Mouse (Mus musculus): Measurements from ENCODE around the gene Pgs1. TPM values are rescaled to one million over a fixed set of nuclear protein-coding genes. Genes with fewer than 3 reads are reported as not detected.

Gene Pgs1
- polyA plus RNA-seq, 1 experiment from 2014 or later = 38.9 TPM

DNA sequence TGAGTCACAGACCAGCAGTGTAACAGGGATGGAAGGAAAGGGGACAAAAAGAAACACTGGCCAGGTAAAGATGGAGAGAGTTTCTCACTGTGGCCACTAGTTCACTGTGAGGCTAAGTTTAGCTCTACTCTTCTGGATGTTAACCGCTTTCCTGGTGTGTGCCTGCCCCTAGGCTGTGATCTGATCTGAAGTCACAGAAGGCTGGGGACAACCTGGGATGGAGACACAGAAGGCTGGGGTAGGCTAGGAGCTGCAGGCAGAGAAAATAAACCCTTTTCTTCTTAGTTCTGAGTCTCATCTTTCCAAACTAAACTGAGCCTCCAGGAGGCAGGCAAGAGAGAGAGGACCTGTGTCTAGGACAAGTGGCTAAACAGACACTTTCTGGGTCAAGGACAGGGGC is 21.8 kb upstream of the Pgs1 start:
- H3K9ac ChIP-seq = peak overlapping the region; percentile 36; the same call in 1 of the 2 replicates
- H3K27ac ChIP-seq = peak overlapping the region; percentile 96
- 0 out of 2 replicates have a peak overlapping the region, but pooled peaks have one; percentile 38 for H3K4me3 ChIP-seq (replicated peaks)
- H3K4me2 ChIP-seq = peak overlapping the region; percentile 72
- no peak for ATAC-seq (replicated peaks; ENCODE audit: low FRiP score)
- peaks cover 16% of the 10 kb centered on the region for H3K27me3 ChIP-seq
- H3K36me3 ChIP-seq = peaks cover 9% of the 10 kb centered on the region
- peaks cover 86% of the 10 kb centered on the region for H3K4me1 ChIP-seq
- no peaks in the 10 kb centered on the region for H3K9me3 ChIP-seq (replicated peaks)
- WGBS = 12% methylated on average over 1 of the region's 1 CpGs

DNA sequence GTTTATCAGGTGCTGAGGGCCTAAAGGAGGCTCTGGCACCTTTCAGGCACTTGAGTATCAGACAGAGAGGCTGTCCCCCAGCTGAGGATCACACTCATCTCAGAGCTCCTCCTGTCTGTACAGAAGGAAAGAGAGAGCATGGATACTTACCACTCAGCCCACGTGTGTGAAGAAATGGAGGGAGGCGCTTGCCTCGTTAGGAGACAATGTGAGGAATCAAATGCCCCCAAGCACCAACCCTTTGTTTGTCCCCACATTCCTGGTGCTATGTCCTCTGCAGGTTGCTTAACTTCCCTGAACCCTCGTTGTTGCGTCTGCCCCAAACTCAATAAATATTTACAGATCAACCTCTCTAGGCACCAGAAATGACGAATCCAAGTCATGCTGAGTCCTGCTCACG is 21.0 kb upstream of the Pgs1 start:
- peaks cover 86% of the 10 kb centered on the region for H3K4me1 ChIP-seq
- 46% methylated on average over 7 of the region's 7 CpGs for WGBS

DNA sequence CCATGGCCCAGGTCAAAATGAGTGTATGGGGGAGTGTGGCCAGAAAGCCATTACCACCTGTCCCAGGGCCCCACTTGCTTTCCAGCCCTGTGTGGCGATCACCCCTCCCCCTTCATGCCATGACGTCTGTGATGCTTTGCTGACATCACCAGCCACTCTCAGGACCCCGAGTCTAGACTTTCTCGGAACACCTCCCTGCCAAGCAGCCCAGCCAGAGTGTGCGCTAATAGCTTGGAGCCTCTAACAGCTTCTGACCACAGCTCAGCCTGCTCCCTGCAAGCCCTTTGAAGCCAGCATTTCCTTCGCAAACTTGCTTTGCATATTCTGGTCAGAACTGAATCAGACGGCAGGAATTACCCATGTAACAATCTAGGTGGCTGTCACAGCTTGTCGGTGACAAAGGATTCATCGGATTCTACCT is 20.5 kb upstream of the Pgs1 start:
- H3K27me3 ChIP-seq = peaks cover 16% of the 10 kb centered on the region
- H3K4me3 ChIP-seq (replicated peaks) = no peak overlapping the region
- H3K9ac ChIP-seq = 0 out of 2 replicates have a peak overlapping the region, but pooled peaks have one; percentile 5
- H3K27ac ChIP-seq = 0 out of 2 replicates have a peak overlapping the region, but pooled peaks have one; percentile 96
- H3K4me1 ChIP-seq = peaks cover 86% of the 10 kb centered on the region
- H3K4me2 ChIP-seq = peak overlapping the region; percentile 20; the same call in 1 of the 2 replicates
- peaks cover 9% of the 10 kb centered on the region for H3K36me3 ChIP-seq
- no peaks in the 10 kb centered on the region for H3K9me3 ChIP-seq (replicated peaks)
- no peak for ATAC-seq (replicated peaks; ENCODE audit: low FRiP score)
- WGBS = 32% methylated on average over 9 of the region's 9 CpGs

More for the DNA sequence above, 21.0 kb upstream of the Pgs1 start:
- no peak for ATAC-seq (replicated peaks; ENCODE audit: low FRiP score)
- Histone ChIP-seq H3K4me3 (replicated peaks) (no peak overlapping the region), H3K9me3 (replicated peaks) (no peaks in the 10 kb centered on the region), H3K9ac (no peak overlapping the region), H3K4me2 (peak overlapping the region; percentile 20; the same call in 1 of the 2 replicates), H3K27me3 (peaks cover 16% of the 10 kb centered on the region), H3K36me3 (peaks cover 9% of the 10 kb centered on the region), H3K27ac (peak overlapping the region; percentile 96)

DNA sequence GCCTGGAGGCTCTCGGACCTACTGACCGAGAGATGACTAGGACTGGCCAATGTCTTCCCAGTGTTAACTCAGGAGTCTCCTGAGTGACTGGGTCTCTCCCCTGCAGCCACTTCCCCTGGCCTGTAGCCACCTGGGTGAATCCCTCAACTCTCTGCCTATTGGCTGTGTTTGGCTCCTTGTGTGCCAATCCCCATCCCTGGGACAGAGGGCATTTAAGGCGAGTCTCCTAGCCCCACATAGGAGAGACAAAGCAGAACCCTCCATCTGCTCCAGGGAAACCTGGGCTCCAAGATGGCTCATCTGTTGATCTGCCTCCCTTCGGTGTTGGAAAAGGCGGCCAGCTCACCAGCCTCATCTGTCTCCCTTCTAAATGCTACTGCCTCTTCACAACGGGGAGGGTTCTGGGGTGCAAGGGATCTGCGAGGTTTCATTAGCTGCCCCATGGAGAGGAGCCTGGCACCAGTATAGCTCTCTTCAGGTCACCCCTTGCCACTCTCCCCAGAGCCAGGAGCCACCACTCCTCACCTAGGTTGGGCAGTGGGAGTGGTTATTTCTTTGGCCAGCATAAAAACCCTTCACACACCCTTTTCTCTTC is 19.5 kb upstream of the Pgs1 start:
- H3K4me3 ChIP-seq (replicated peaks) = peak overlapping the region; percentile 75
- no peaks in the 10 kb centered on the region for H3K9me3 ChIP-seq (replicated peaks)
- no peak for ATAC-seq (replicated peaks; ENCODE audit: low FRiP score)
- H3K27me3 ChIP-seq = peaks cover 16% of the 10 kb centered on the region
- H3K36me3 ChIP-seq = peaks cover 9% of the 10 kb centered on the region
- 60% methylated on average over 7 of the region's 7 CpGs for WGBS
- H3K4me2 ChIP-seq = peak overlapping the region; percentile 89
- H3K4me1 ChIP-seq = peaks cover 84% of the 10 kb centered on the region
- H3K27ac ChIP-seq = no peak overlapping the region
- H3K9ac ChIP-seq = 0 out of 2 replicates have a peak overlapping the region, but pooled peaks have one; percentile 22

DNA sequence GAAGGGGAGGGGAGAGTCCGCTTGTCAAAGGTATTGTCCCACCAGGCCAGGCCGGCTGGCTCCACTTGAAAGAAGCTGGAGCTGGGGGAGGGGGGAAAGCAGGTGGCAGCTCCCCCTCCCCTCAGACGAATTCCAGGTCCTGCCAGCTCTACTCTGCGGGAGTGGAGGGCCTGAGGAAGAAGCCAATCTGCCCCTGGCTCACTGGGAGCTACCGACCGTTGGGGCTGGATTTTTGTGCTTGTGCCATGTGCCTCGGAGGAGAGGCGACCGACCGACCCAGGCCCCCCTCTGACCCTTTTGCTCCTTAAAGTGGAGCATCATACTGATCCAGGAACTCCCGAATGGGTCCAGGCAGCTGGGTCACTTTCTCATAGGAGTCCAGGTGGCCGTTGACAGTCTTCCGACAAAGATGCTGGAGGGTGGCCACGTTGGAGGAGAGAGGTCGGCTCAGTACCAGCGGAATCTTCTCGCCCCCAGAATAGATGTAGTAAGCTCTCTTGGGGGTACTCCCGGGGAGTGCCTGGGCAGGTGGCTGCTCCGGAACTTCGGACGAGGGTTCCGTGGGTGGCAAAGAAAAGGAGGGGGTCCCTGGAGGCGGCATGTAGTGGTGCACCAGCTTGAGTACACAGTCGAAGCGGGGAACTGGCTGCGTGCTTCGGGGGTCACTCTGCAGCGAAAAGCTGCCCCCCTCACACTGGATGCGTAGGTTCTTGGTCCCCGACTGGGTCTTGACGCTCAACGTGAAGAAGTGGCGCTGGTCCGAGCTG is 18.7 kb upstream of the Pgs1 start:
- H3K9ac ChIP-seq = peak overlapping the region; percentile 70

DNA sequence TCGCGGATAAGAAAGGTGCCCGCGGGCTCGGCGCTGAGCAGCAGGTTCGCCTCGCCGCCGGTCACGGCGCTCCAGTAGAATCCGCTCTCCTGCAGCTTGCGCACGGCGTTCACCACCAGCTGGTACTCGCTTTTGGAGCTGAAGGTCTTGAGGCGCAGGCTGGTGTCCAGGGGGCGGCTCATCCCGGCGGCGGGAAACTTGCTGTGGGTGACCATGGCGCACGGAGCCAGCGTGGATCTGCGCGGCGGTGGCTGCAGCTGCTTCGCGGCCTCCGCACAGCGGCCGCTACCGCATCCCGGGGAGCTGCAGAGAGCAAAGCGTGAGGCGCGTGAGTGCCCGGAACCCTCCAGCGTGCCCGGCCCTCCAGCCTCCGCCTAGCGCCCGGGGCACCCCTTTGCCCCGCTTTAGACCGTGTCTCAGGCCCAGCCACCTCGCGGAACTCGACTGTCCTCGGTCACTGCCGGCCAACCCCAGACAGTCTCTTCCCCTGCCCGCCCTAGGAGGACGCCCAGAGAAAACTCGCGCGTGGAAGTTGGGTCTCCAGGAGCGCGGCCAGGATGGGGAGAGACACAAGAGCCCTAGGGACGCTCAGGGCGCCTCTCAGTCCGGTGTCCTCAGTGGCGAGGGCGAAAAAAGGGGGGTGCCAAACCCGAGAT is 17.9 kb upstream of the Pgs1 start:
- Histone ChIP-seq H3K4me3 (replicated peaks) (peak overlapping the region; percentile 75), H3K36me3 (peaks cover 9% of the 10 kb centered on the region), H3K4me1 (peaks cover 70% of the 10 kb centered on the region), H3K27me3 (peaks cover 20% of the 10 kb centered on the region), H3K4me2 (peak overlapping the region; percentile 89), H3K9me3 (replicated peaks) (no peaks in the 10 kb centered on the region), H3K9ac (peak overlapping the region; percentile 70), H3K27ac (peak overlapping the region; percentile 97)
- WGBS = under 1% methylated on average over 64 of the region's 64 CpGs
- ATAC-seq (replicated peaks; ENCODE audit: low FRiP score) = 0 out of 2 replicates have a peak, but pooled peaks have one; percentile 0

More for the DNA sequence above, 18.7 kb upstream of the Pgs1 start:
- H3K27me3 ChIP-seq = peaks cover 17% of the 10 kb centered on the region
- no peak for ATAC-seq (replicated peaks; ENCODE audit: low FRiP score)
- H3K4me3 ChIP-seq (replicated peaks) = peak overlapping the region; percentile 75
- H3K4me1 ChIP-seq = peaks cover 76% of the 10 kb centered on the region
- peaks cover 9% of the 10 kb centered on the region for H3K36me3 ChIP-seq
- H3K9me3 ChIP-seq (replicated peaks) = no peaks in the 10 kb centered on the region
- H3K4me2 ChIP-seq = peak overlapping the region; percentile 89
- 0 out of 2 replicates have a peak overlapping the region, but pooled peaks have one; percentile 97 for H3K27ac ChIP-seq
- 17% methylated on average over 34 of the region's 34 CpGs for WGBS

DNA sequence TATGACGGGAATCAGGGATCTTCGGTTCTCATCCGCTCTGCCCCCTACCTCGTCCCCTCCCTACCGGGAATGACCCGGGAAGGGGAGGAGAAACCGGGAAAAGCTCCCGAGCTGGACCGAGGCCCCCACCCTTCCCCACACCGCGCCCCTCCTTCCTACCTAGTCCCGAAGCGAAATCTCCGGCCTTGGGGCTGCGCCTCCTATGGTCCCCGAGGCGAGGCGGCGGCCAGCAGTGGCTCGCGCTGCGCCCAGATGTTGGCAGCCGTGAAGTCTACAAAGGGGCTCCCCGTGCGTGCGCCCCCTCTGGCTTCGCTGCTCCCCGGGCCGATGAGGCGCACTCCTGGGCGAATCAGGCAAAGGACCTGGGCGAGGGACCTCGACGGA is 17.4 kb upstream of the Pgs1 start:
- peak overlapping the region; percentile 97 for H3K27ac ChIP-seq
- peak; percentile 53 for ATAC-seq (replicated peaks; ENCODE audit: low FRiP score)
- H3K27me3 ChIP-seq = peaks cover 20% of the 10 kb centered on the region
- WGBS = under 1% methylated on average over 34 of the region's 34 CpGs
- H3K4me2 ChIP-seq = peak overlapping the region; percentile 89
- peak overlapping the region; percentile 70 for H3K9ac ChIP-seq
- peak overlapping the region; percentile 75 for H3K4me3 ChIP-seq (replicated peaks)
- H3K9me3 ChIP-seq (replicated peaks) = no peaks in the 10 kb centered on the region
- peaks cover 9% of the 10 kb centered on the region for H3K36me3 ChIP-seq
- H3K4me1 ChIP-seq = peaks cover 71% of the 10 kb centered on the region

DNA sequence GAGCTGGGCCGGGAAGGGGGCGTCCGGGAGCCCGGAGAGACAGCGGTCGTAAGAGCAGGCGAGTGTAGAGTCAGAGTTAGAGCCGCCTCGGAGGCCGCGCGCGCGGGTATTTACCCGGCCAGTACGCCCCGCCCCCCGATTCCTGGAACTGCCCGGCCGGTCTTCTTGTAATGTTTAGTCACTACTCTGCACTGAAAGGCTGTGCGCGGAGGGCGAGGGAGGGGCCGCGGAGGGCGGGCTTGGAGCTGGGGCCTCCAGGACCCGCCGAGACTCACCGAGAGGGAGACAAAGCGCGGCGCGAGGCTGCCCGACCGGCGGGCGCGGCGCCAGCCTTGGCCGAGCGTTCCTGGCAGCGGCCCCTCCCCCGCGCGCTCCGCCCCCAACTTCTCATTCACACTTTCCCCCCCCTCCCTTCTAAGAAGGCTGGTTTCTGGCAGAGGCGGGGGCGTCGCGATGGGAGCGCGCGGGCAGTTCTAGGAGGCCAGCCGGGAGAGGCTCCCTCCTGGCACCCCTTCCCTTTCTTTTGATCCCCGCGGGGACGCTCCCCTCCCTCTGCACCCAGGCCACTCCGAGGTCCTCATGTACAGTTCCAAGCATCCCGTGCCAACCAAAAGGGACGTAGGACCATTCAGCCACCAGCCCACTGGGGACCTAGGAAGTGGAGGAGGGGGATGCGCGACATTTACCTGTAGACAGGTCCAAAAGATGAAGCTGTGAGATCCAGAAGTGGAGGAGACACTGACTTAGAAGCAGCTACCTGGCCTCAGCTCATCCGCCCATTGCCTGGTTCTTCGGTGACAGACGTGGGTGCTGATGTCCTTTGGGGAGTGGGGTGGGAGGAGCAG is 16.8 kb upstream of the Pgs1 start:
- H3K36me3 ChIP-seq = peaks cover 9% of the 10 kb centered on the region
- peak overlapping the region; percentile 97 for H3K27ac ChIP-seq
- no peaks in the 10 kb centered on the region for H3K9me3 ChIP-seq (replicated peaks)
- WGBS = under 1% methylated on average over 60 of the region's 65 CpGs
- peak overlapping the region; percentile 70 for H3K9ac ChIP-seq
- H3K27me3 ChIP-seq = peaks cover 20% of the 10 kb centered on the region
- H3K4me3 ChIP-seq (replicated peaks) = peak overlapping the region; percentile 75
- peak overlapping the region; percentile 89 for H3K4me2 ChIP-seq
- peaks cover 71% of the 10 kb centered on the region for H3K4me1 ChIP-seq
- ATAC-seq (replicated peaks; ENCODE audit: low FRiP score) = peak; percentile 93

DNA sequence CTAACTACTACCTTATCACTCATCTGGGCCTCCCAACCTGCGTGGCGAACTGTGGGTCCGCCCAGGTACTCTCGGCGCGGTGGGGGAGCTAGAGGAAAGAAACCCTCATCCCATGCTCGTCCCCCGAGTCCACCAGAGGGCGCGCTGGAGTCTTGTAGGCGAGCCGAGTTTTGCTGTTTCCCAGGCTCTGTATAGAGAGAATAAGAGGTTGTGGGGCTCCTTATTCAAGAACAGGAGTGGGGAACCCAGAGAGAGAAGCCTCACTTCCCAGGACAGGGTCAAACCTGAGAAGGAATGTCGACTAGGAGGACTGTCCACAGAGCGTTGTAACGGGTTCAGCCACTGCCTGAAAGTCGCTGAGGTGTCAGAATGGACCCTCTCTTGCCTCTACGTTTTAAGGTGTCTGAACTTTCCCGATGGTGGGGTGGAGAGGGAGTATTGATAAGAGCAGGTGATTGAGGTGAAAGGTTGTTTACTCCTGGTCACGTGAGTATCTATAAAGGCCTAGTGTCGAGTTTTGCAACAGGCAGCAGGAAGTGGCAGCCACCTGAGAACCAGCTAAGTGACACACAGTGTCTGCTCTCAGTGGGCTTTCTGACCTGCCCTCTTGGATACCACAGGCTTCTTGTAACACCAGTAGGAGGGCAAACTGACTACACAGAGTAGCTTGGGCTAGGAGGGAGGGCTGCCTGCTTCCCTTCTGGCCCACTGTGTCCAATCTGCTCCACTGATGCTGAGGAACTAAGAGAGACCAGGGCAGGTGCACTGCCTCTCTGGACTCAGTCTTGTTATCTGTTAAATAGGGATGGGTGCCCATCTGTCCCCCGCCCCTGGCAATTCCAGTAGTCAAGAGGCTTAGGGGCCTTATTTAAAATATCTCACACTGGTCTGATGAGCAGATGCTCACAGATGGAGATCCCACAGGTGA is 15.9 kb upstream of the Pgs1 start, which contains the start of gene Socs3:
TSS of gene Socs3 (minus strand) at position 103 of the 928 bp plus-strand sequence.
- peak within 1 kb of the TSS; percentile 89 for H3K4me2 ChIP-seq
- no peaks in the 10 kb centered on the region for H3K9me3 ChIP-seq (replicated peaks)
- peak within 1 kb of the TSS; percentile 70 for H3K9ac ChIP-seq
- peak within 1 kb of the TSS; percentile 97 for H3K27ac ChIP-seq
- peaks cover 9% of the 10 kb centered on the region for H3K36me3 ChIP-seq
- WGBS = 11% methylated on average over 21 of the region's 21 CpGs
- H3K4me3 ChIP-seq (replicated peaks) = peak within 1 kb of the TSS; percentile 75
- H3K27me3 ChIP-seq = peaks cover 20% of the 10 kb centered on the region
- H3K4me1 ChIP-seq = peaks cover 71% of the 10 kb centered on the region
- ATAC-seq (replicated peaks; ENCODE audit: low FRiP score) = peak; percentile 26

DNA sequence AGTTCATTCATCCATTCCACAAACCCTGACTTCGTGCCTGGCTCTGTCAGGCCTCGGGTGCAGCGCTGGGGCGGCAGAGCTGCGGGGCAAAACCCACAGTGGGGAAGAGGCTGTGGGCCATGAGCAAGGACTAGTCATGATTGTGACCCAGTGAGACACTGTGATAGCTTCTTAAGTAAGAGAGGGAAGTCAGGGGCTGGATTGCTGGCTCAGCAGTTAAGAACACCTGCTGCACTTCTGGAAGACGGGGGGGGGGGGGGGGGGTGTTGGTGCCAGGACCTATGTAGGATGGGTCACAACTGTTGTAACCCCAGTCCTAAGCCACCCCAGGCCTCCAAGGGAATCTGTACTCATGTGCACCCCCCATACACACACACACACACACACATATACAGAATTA is 15.0 kb upstream of the Pgs1 start:
- WGBS = 46% methylated on average over 6 of the region's 6 CpGs
- Histone ChIP-seq H3K4me2 (no peak overlapping the region), H3K36me3 (peaks cover 9% of the 10 kb centered on the region), H3K4me3 (replicated peaks) (no peak overlapping the region), H3K4me1 (peaks cover 71% of the 10 kb centered on the region), H3K27me3 (peaks cover 20% of the 10 kb centered on the region), H3K9ac (no peak overlapping the region), H3K27ac (no peak overlapping the region), H3K9me3 (replicated peaks) (no peaks in the 10 kb centered on the region)
- ATAC-seq (replicated peaks; ENCODE audit: low FRiP score) = no peak
